In the genomic region with DNA sequence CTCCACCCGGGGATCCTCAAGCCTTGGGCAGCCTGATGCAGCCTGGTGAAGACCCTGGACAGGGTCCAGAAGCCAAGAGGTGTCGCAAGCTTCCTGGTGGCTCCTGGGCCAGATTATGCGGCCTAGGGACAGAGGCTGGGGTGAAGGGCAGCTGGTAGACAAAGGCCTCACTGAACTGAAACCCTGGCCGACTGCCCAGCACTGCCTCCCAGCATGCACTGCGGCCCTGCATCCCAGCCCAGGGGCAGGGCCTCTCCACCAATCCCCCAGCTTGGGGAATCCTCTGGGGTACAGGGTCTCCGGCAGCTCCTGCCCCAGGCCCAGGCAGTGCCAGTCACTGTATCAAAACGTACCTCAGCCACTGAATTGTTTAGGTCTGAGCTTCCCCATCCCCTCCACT, we compare ENCODE assay signal across 9 mouse cellular contexts. TPM values are rescaled to one million over a fixed set of nuclear protein-coding genes. Genes with fewer than 3 reads are reported as not detected.
DNase-seq lines count a peak whose midpoint lies in the region; ATAC-seq lines count a peak whose summit lies in the region.
"Had no signal": no experiment of that assay in that cellular context is flagged by ENCODE, and none has a peak within 500 bp of the region (broad histone marks: within the 10 kb centered on the region; RNA-seq: fewer than 3 reads in every experiment).

No protein-coding gene starts in this region.

- peak; percentile 61 for DNase-seq in adrenal gland, adult 2 months
- DNase-seq in adrenal gland, adult 18-20 months (ENCODE audit: low spot score in 2 of 2): no peak
- peak; percentile 25 to 36 for DNase-seq in adrenal gland, postnatal 4 days (ENCODE audit: low spot score in 2 of 2)
- peak; percentile 77 to 87 for DNase-seq in kidney, postnatal 36 days
- DNase-seq in liver, embryonic 13.5 days: no peak
- peak; percentile 76 for DNase-seq in right cerebral cortex, postnatal 4 days
- DNase-seq in urinary bladder, postnatal 10 days (ENCODE audit: low spot score): no peak

- no peaks in the 10 kb centered on the region for H3K27me3 ChIP-seq in forebrain, embryonic 16.5 days (replicated peaks; ENCODE audit: control insufficient read depth, insufficient read depth, low read length)
- H3K27me3 ChIP-seq in liver, embryonic 13.5 days: no peaks in the 10 kb centered on the region

- H3K36me3 ChIP-seq in forebrain, embryonic 16.5 days (ENCODE audit: control insufficient read depth, insufficient read depth): no peaks in the 10 kb centered on the region
- no peaks in the 10 kb centered on the region for H3K36me3 ChIP-seq in liver, embryonic 13.5 days

- WGBS in forebrain, embryonic 16.5 days: 19% methylated on average over 7 of the region's 7 CpGs
- WGBS in liver, embryonic 13.5 days (ENCODE audit: insufficient replicate concordance): 66% methylated on average over 7 of the region's 7 CpGs

- H3K9me3 ChIP-seq in forebrain, embryonic 16.5 days (ENCODE audit: control insufficient read depth, low read length): no peaks in the 10 kb centered on the region
- no peaks in the 10 kb centered on the region for H3K9me3 ChIP-seq in liver, embryonic 13.5 days (replicated peaks)
- H3K9me3 ChIP-seq: megakaryocyte, embryonic 14.5 days had no signal

- peak overlapping the region; percentile 62 for H3K27ac ChIP-seq in forebrain, embryonic 16.5 days (ENCODE audit: low read length)
- peak overlapping the region; percentile 55; the same call in 1 of the 2 replicates for H3K27ac ChIP-seq in liver, embryonic 13.5 days

- ATAC-seq in forebrain, embryonic 16.5 days: peak; percentile 67
- peak; percentile 52 for ATAC-seq in liver, embryonic 13.5 days (ENCODE audit: low read depth)

- no peak overlapping the region for H3K4me3 ChIP-seq in forebrain, embryonic 16.5 days (replicated peaks; ENCODE audit: low read length)
- no peak overlapping the region for H3K4me3 ChIP-seq in liver, embryonic 13.5 days (replicated peaks)
- H3K4me3 ChIP-seq: megakaryocyte, embryonic 14.5 days had no signal

- no peak overlapping the region for H3K4me2 ChIP-seq in forebrain, embryonic 16.5 days (ENCODE audit: low read length)
- no peak overlapping the region for H3K4me2 ChIP-seq in liver, embryonic 13.5 days

- peaks cover 23% of the 10 kb centered on the region for H3K4me1 ChIP-seq in forebrain, embryonic 16.5 days (replicated peaks; ENCODE audit: control insufficient read depth, insufficient read depth, low read length)
- H3K4me1 ChIP-seq in liver, embryonic 13.5 days (replicated peaks): peaks cover 27% of the 10 kb centered on the region

- H3K9ac ChIP-seq in forebrain, embryonic 16.5 days (replicated peaks; ENCODE audit: low read depth, low read length): no peak overlapping the region; the same call in 1 of the 2 replicates
- no peak overlapping the region for H3K9ac ChIP-seq in liver, embryonic 13.5 days

RNA-seq across cellular contexts. Expression of a gene that starts 17.1 kb away (rescaled TPM):
- under 1 TPM; 0.12 to 0.38 TPM for total RNA-seq in adrenal gland, adult 2 months (2021)
- 0.55 and 0.64 TPM in 2 replicates for polyA plus RNA-seq in adrenal gland, adult 2 months (2012; rRNA removed)
- total RNA-seq in adrenal gland, adult 18-20 months (2021): under 1 TPM; 0.19 to 0.30 TPM
- total RNA-seq in adrenal gland, postnatal 4 days (2021): under 1 TPM; 0.08 to 0.45 TPM
- not detected in 2 replicates for polyA plus RNA-seq in forebrain, embryonic 16.5 days (2015; fragmentation: Nextera tagmentation; extraction: Ambion mirVana)
- polyA plus RNA-seq in liver, embryonic 13.5 days (2015; fragmentation: Nextera tagmentation; extraction: Ambion mirVana): 2.0 and 2.2 TPM in 2 replicates

RNA-seq across cellular contexts. Expression of a gene that starts 29.2 kb away (rescaled TPM):
- 1 to 10 TPM; 4.3 to 5.0 TPM for total RNA-seq in adrenal gland, adult 2 months (2021)
- 1.1 and 1.3 TPM in 2 replicates for polyA plus RNA-seq in adrenal gland, adult 2 months (2012; rRNA removed)
- 1 to 10 TPM; 4.8 to 5.0 TPM for total RNA-seq in adrenal gland, adult 18-20 months (2021)
- 1 to 10 TPM; 8.9 to 9.1 TPM for total RNA-seq in adrenal gland, postnatal 4 days (2021)
- 12.3 and 13.4 TPM in 2 replicates for polyA plus RNA-seq in forebrain, embryonic 16.5 days (2015; fragmentation: Nextera tagmentation; extraction: Ambion mirVana)
- 0.97 and 1.0 TPM in 2 replicates for polyA plus RNA-seq in liver, embryonic 13.5 days (2015; fragmentation: Nextera tagmentation; extraction: Ambion mirVana)

RNA-seq across cellular contexts. Expression of a gene that starts 48.8 kb away (rescaled TPM):
- total RNA-seq in adrenal gland, adult 2 months (2021): not detected
- polyA plus RNA-seq in adrenal gland, adult 2 months (2012; rRNA removed): not detected in 2 replicates
- total RNA-seq in adrenal gland, adult 18-20 months (2021): not detected
- total RNA-seq in adrenal gland, postnatal 4 days (2021): under 1 TPM in 1 of 2 experiments, not detected in 1; 0.34 TPM
- polyA plus RNA-seq in forebrain, embryonic 16.5 days (2015; fragmentation: Nextera tagmentation; extraction: Ambion mirVana): 6.3 and 6.6 TPM in 2 replicates
- 0.05 and 0.07 TPM in 2 replicates for polyA plus RNA-seq in liver, embryonic 13.5 days (2015; fragmentation: Nextera tagmentation; extraction: Ambion mirVana)

RNA-seq across cellular contexts. Expression of a gene that starts 55.7 kb away (rescaled TPM):
- total RNA-seq in adrenal gland, adult 2 months (2021): 1 to 10 TPM in 1 of 2 experiments, under 1 TPM in 1; 0.97 to 2.3 TPM
- 2.4 and 2.8 TPM in 2 replicates for polyA plus RNA-seq in adrenal gland, adult 2 months (2012; rRNA removed)
- 1 to 10 TPM; 2.3 to 3.2 TPM for total RNA-seq in adrenal gland, adult 18-20 months (2021)
- 10 to 100 TPM; 10.3 to 17.0 TPM for total RNA-seq in adrenal gland, postnatal 4 days (2021)
- polyA plus RNA-seq in forebrain, embryonic 16.5 days (2015; fragmentation: Nextera tagmentation; extraction: Ambion mirVana): 6.5 and 9.7 TPM in 2 replicates
- 4.4 and 4.9 TPM in 2 replicates for polyA plus RNA-seq in liver, embryonic 13.5 days (2015; fragmentation: Nextera tagmentation; extraction: Ambion mirVana)

Comparison
In these comparisons a context has a peak if more than half of its experiments do, and no peak if none do; other contexts are left out.
1. DNase-seq: peak in adrenal gland, adult 2 months (single experiment), adrenal gland, postnatal 4 days (2 of 2), kidney, postnatal 36 days (2 of 2) and right cerebral cortex, postnatal 4 days (single experiment); none in adrenal gland, adult 18-20 months (0 of 2), liver, embryonic 13.5 days (single experiment) and urinary bladder, postnatal 10 days (single experiment).